Mouse (Mus musculus) CH12.LX (cell line): Measurements from ENCODE around the gene Hpf1. TPM values are rescaled to one million over a fixed set of nuclear protein-coding genes. Genes with fewer than 3 reads are reported as not detected.

ENCODE experiments used
- DNase-seq: peaks from one replicate; pipeline ENCODE4 v3.0.0-alpha.2; 2013; ENCODE audit errors: extremely low read depth
- H3K27ac ChIP-seq: 2 replicates; pipeline ENCODE4 v1.5.1; 2012; ENCODE audit warnings: low read depth, mild to moderate bottlenecking, control low read depth, moderate library complexity; ENCODE audit not compliant: insufficient read depth
- H3K27me3 ChIP-seq: replicated peaks from 2 replicates; pipeline ENCODE3; 2012; ENCODE audit warnings: inconsistent platforms
- H3K36me3 ChIP-seq, 2 experiments: replicated peaks in 1 of 2; 2 replicates each; pipeline versions ENCODE3 to v1.6.1; 2012; ENCODE audit warnings: inconsistent platforms in 1 of 2, low read length in 1 of 2, mild to moderate bottlenecking in 1 of 2, mixed read lengths in 1 of 2, moderate library complexity in 1 of 2; ENCODE audit not compliant: control insufficient read depth in 1 of 2, insufficient read depth in 1 of 2
- H3K4me1 ChIP-seq, 2 experiments: 2 replicates each; pipeline ENCODE4 v1.6.1; 2012; ENCODE audit warnings: inconsistent platforms in 1 of 2, moderate library complexity in 1 of 2; ENCODE audit not compliant: insufficient read depth in 2 of 2, control insufficient read depth in 1 of 2
- H3K4me2 ChIP-seq: 2 replicates; pipeline ENCODE4 v1.6.1; 2012; ENCODE audit warnings: low read depth, mild to moderate bottlenecking, control low read depth; ENCODE audit not compliant: poor library complexity, insufficient read depth, severe bottlenecking
- H3K4me3 ChIP-seq, 3 experiments: fragments of 150-350 bp in 1 of 3; sonication (generic) in 1 of 3; replicated peaks in 1 of 3; 2 replicates each; pipeline versions ENCODE3 to v1.5.1; 2011 to 2012; ENCODE audit warnings: low read depth in 2 of 3, low read length in 2 of 3, mild to moderate bottlenecking in 2 of 3, moderate library complexity in 2 of 3, control low read depth in 1 of 3, improper control_type of control experiment in 1 of 3, inconsistent platforms in 1 of 3, mixed read lengths in 1 of 3; ENCODE audit not compliant: poor library complexity in 1 of 3
- H3K79me2 ChIP-seq: replicated peaks from 2 replicates; pipeline ENCODE4 v1.6.1; 2012; ENCODE audit warnings: mild to moderate bottlenecking, moderate library complexity; ENCODE audit not compliant: control insufficient read depth, poor library complexity, insufficient read depth, severe bottlenecking; ENCODE audit errors: extremely low read depth
- H3K9ac ChIP-seq: 2 replicates; pipeline ENCODE4 v1.6.1; 2012; ENCODE audit warnings: low read depth, mild to moderate bottlenecking, control low read depth, moderate library complexity; ENCODE audit not compliant: insufficient read depth
- H3K9me3 ChIP-seq: replicated peaks from 2 replicates; pipeline ENCODE3; 2012; ENCODE audit warnings: low read length, inconsistent platforms, mixed read lengths
- BHLHE40 ChIP-seq: IDR thresholded peaks from 2 replicates; pipeline ENCODE4 v1.6.1; 2011; ENCODE audit warnings: mild to moderate bottlenecking, low read depth, low read length, improper control_type of control experiment
- CHD1 ChIP-seq: IDR thresholded peaks from 2 replicates; pipeline ENCODE4 v1.6.1; 2012; ENCODE audit warnings: low read depth, low read length, improper control_type of control experiment, inconsistent platforms
- E2F4 ChIP-seq: IDR thresholded peaks from 2 replicates; pipeline ENCODE4 v1.6.1; 2011; ENCODE audit warnings: low read depth, low read length, improper control_type of control experiment; ENCODE audit not compliant: insufficient replicate concordance
- HCFC1 ChIP-seq: IDR thresholded peaks from 2 replicates; pipeline ENCODE4 v1.6.1; 2012; ENCODE audit warnings: low read depth, mild to moderate bottlenecking, inconsistent platforms, low read length, improper control_type of control experiment
- JUN ChIP-seq: IDR thresholded peaks from 2 replicates; pipeline ENCODE4 v1.6.1; 2011; ENCODE audit warnings: low read depth, mild to moderate bottlenecking, low read length, improper control_type of control experiment, moderate library complexity; ENCODE audit not compliant: insufficient read depth
- KAT2A ChIP-seq: IDR thresholded peaks from 2 replicates; pipeline ENCODE4 v1.6.1; 2012; ENCODE audit warnings: low read length, improper control_type of control experiment, inconsistent platforms; ENCODE audit not compliant: insufficient replicate concordance
- MAX ChIP-seq: IDR thresholded peaks from 2 replicates; pipeline ENCODE4 v1.6.1; 2011; ENCODE audit warnings: low read length, improper control_type of control experiment
- NRF1 ChIP-seq: IDR thresholded peaks from 2 replicates; pipeline ENCODE4 v1.6.1; 2014; ENCODE audit warnings: low read depth, mild to moderate bottlenecking, inconsistent platforms, low read length, improper control_type of control experiment, moderate library complexity
- PAX5 ChIP-seq: IDR thresholded peaks from 2 replicates; pipeline ENCODE4 v1.6.1; 2012; ENCODE audit warnings: low read length, inconsistent platforms, mixed read lengths
- POLR2AphosphoS2 ChIP-seq: IDR thresholded peaks from 2 replicates; pipeline ENCODE4 v1.6.1; 2011; ENCODE audit warnings: low read depth, low read length, improper control_type of control experiment
- TBP ChIP-seq: conservative IDR thresholded peaks from 2 replicates; pipeline ENCODE4 v1.6.1; 2011; ENCODE audit warnings: low read depth, low read length, improper control_type of control experiment
- USF2 ChIP-seq: conservative IDR thresholded peaks from 2 replicates; pipeline ENCODE4 v1.6.1; 2011; ENCODE audit warnings: low read depth, low read length, improper control_type of control experiment
- ZC3H11A ChIP-seq: IDR thresholded peaks from 2 replicates; pipeline ENCODE4 v1.6.1; 2012; ENCODE audit warnings: low read depth, mild to moderate bottlenecking, inconsistent platforms, low read length, improper control_type of control experiment
- ZKSCAN1 ChIP-seq: IDR thresholded peaks from 2 replicates; pipeline ENCODE4 v1.6.1; 2012; ENCODE audit warnings: low read depth, inconsistent platforms, low read length, improper control_type of control experiment, borderline replicate concordance
- ZNF384 ChIP-seq: IDR thresholded peaks from 2 replicates; pipeline ENCODE4 v1.6.1; 2012; ENCODE audit warnings: low read depth, low read length, improper control_type of control experiment, inconsistent platforms
- dilution Hi-C: fragments of 300-500 bp; cut with MboI; formaldehyde crosslinking; loops from 2 replicates; pipeline ENCODE4 v1.14.3; 2020; ENCODE audit warnings: low sequenced_read_pairs; ENCODE audit not compliant: extremely low pct_unique_long_range_greater_than_20kb, extremely low pct_ligation_motif_present
- in situ Hi-C: fragments of 300-500 bp; cut with MboI; formaldehyde crosslinking; loops from 3 replicates; pipeline ENCODE4 v1.14.3; 2019; ENCODE audit warnings: low sequenced_read_pairs, low pct_ligation_motif_present, low pct_unique_long_range_greater_than_20kb, mixed read lengths
- polyA plus RNA-seq: library from polyadenylated mRNA; unstranded; fragments of >175 nt; gene quantifications from 2 replicates; pipeline ENCODE4 v1.2.1, GENCODE M21; 2012; ENCODE audit warnings: low read depth; ENCODE audit not compliant: insufficient read length
- total RNA-seq, 2 experiments: library from RNA; depleted of rRNA; stranded (reverse); fragments of 300-350 nt in 1 of 2; fragments of >200 nt in 1 of 2; gene quantifications; 2 replicates each; pipeline ENCODE4 v1.2.3; 2012 to 2014

Gene Hpf1
- total and polyA plus RNA-seq, 3 experiments = 76.1 to 132 (median 95.0) TPM

DNA sequence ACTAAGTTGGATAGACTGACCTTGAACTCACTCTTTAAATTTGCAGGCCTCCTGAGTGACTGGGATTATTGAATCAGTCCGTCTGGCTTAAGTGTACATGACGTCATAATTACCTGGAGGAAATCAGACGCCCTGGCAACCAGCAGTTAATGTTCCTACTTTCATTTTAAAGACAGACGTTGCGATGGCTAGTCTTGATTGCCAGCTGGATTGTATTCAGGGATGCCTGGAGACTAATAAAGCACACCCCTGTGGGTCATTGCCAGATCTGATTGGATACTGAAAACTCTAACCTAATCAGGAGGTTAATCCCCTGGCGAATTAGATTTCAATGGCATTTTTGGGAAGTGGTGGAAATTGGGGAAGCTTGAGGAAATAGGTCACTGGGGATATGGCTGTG is 3.5 kb upstream of the Hpf1 start:
- H3K27me3 ChIP-seq = no peaks in the 10 kb centered on the region
- no peak overlapping the region for H3K9ac ChIP-seq
- H3K36me3 ChIP-seq = peaks cover 0 to 2% of the 10 kb centered on the region in 2 experiments
- H3K9me3 ChIP-seq = no peaks in the 10 kb centered on the region
- H3K4me3 ChIP-seq = no peak overlapping the region
- H3K4me1 ChIP-seq = peaks cover 10 to 43% of the 10 kb centered on the region in 2 experiments
- TF ChIP-seq POLR2AphosphoS2 = no peak
- no peak for TF ChIP-seq HCFC1
- TF ChIP-seq ZNF384 = no peak
- TF ChIP-seq KAT2A = no peak
- no peak for TF ChIP-seq PAX5
- no peak for TF ChIP-seq MAX
- TF ChIP-seq E2F4 = no peak
- TF ChIP-seq USF2 = no peak
- no peak for TF ChIP-seq ZC3H11A
- TF ChIP-seq BHLHE40 = no peak
- TF ChIP-seq NRF1 = no peak
- no peak for TF ChIP-seq TBP
- no peak for TF ChIP-seq JUN
- H3K79me2 ChIP-seq = peaks cover 13% of the 10 kb centered on the region
- dilution Hi-C loops (no loop called here), in situ Hi-C loops (no loop called here)
- H3K4me2 ChIP-seq = no peak overlapping the region
- no peak for DNase-seq
- H3K27ac ChIP-seq = no peak overlapping the region

DNA sequence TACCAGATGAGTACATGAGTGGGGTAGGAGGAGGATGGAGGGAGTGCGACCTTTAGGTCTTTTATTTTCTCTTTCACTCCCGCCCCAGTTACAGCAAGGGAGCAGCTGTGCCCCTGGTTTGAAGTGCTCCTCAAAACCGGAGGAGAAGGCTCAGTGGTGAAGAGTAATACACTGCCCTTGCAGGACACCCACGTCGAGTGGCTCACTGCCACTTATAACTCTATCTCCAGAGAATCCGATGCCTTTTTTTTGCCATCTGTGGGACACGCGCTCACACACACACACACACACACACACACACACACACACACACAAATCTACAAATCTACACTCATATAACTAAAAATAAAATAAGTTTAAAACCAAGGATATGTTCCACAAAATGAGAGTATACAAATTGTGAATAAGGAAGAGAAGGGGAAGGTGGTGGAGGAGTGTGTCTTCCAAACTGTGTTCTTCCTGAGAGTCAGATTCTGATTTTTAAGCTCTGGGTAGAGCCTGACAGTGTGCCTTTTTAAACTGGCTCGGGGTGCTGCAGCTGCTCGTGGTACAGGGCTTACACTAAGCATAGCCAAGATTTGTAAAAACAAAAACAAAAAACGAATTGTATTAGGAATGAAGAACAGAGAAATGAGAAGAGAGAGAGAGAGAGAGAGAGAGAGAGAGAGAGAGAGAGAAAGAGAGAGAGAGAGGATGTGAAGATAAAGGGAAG is 931 bp upstream of the Hpf1 start:
- H3K27ac ChIP-seq = no peak overlapping the region
- H3K9me3 ChIP-seq = no peaks in the 10 kb centered on the region
- peaks cover 36% of the 10 kb centered on the region for H3K79me2 ChIP-seq
- in situ Hi-C loops (no loop called here), dilution Hi-C loops (no loop called here)
- H3K4me2 ChIP-seq = peak overlapping the region; percentile 58
- TF ChIP-seq CHD1 = 0 out of 2 replicates have a peak, but pooled peaks have one; percentile 49
- no peak for TF ChIP-seq ZKSCAN1
- no peak for TF ChIP-seq TBP
- H3K27me3 ChIP-seq = no peaks in the 10 kb centered on the region
- no peak overlapping the region for H3K4me3 ChIP-seq
- H3K9ac ChIP-seq = no peak overlapping the region
- peaks cover 16 to 23% of the 10 kb centered on the region in 2 experiments for H3K36me3 ChIP-seq
- H3K4me1 ChIP-seq = peaks cover 20 to 50% of the 10 kb centered on the region in 2 experiments
- no peak for DNase-seq
